Comparison of ENCODE assay signal across 8 mouse cellular contexts in the genomic region with DNA sequence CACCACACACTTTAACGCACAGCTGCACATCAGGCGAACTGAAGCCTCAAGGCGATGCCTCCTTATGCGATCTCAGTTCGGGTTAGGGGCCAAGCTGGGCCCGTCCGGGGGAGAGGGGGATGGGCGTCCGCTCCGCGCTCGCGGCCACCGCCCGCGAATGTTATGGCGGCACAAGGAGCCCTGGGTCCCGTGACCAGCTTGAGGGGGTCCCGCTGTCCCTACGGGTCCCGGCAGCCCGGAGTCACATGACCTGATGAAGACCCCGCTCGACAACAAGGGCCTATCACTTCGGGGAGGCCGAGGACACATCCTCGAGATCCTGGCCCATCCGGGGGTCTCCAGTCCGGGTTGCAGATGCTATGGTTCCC. TPM values are rescaled to one million over a fixed set of nuclear protein-coding genes. Genes with fewer than 3 reads are reported as not detected.
DNase-seq lines count a peak whose midpoint lies in the region; ATAC-seq and TF ChIP-seq lines count a peak whose summit lies in the region.

No protein-coding gene starts in this region.

- H3K79me2 ChIP-seq in macrophage (ENCODE audit: inconsistent target), result peaks cover 44% of the 10 kb centered on the region

- peaks cover 38% of the 10 kb centered on the region for H3K36me3 ChIP-seq in embryonic facial prominence, embryonic 14.5 days (ENCODE audit: control insufficient read depth, insufficient read depth, low read length)
- H3K36me3 ChIP-seq in intestine, embryonic 15.5 days, result peaks cover 16% of the 10 kb centered on the region
- peaks cover 38% of the 10 kb centered on the region for H3K36me3 ChIP-seq in macrophage (ENCODE audit: inconsistent target)

- no peaks in the 10 kb centered on the region for H3K9me3 ChIP-seq in embryonic facial prominence, embryonic 14.5 days (ENCODE audit: control insufficient read depth, low read length)
- no peaks in the 10 kb centered on the region for H3K9me3 ChIP-seq in intestine, embryonic 15.5 days

- 0% methylated on average over 26 of the region's 29 CpGs for WGBS in embryonic facial prominence, embryonic 14.5 days
- WGBS in intestine, embryonic 15.5 days, result under 1% methylated on average over 29 of the region's 29 CpGs
- WGBS in macrophage (ENCODE audit: missing documents), result 0% methylated on average over 15 of the region's 29 CpGs

- no peak for DNase-seq in layer of hippocampus, adult 2 months (ENCODE audit: low spot score in 2 of 2)
- DNase-seq in layer of hippocampus, postnatal 14 days (ENCODE audit: low spot score in 2 of 2), result no peak
- DNase-seq in NIH3T3 (ENCODE audit: low read depth), result peak; percentile 44
- DNase-seq in embryonic facial prominence, embryonic 14.5 days (ENCODE audit: low spot score), result no peak
- no peak for DNase-seq in layer of hippocampus, adult 9-11 months
- DNase-seq in B cell, adult 2 months, result no peak

- peak overlapping the region; percentile 99 for H3K4me3 ChIP-seq in layer of hippocampus, adult 2 months
- H3K4me3 ChIP-seq in embryonic facial prominence, embryonic 14.5 days (ENCODE audit: low read depth, low read length), result peak overlapping the region; percentile 83
- H3K4me3 ChIP-seq in intestine, embryonic 15.5 days (replicated peaks), result peak overlapping the region; percentile 65
- H3K4me3 ChIP-seq in macrophage (ENCODE audit: inconsistent target), result peak overlapping the region; percentile 88

- TF ChIP-seq CTCF in layer of hippocampus, adult 2 months (conservative IDR thresholded peaks at IDR 0.05), result no peak

- H3K9ac ChIP-seq in embryonic facial prominence, embryonic 14.5 days (ENCODE audit: low read depth, low read length), result peak overlapping the region; percentile 83
- peak overlapping the region; percentile 60 for H3K9ac ChIP-seq in intestine, embryonic 15.5 days

- H3K27me3 ChIP-seq in embryonic facial prominence, embryonic 14.5 days (replicated peaks; ENCODE audit: control insufficient read depth, insufficient read depth, low read length), result no peaks in the 10 kb centered on the region
- H3K27me3 ChIP-seq in intestine, embryonic 15.5 days (replicated peaks), result no peaks in the 10 kb centered on the region

- H3K27ac ChIP-seq in layer of hippocampus, adult 2 months, result peak overlapping the region; percentile 80
- H3K27ac ChIP-seq in embryonic facial prominence, embryonic 14.5 days (replicated peaks; ENCODE audit: low read depth, low read length), result peak overlapping the region; percentile 67; the same call in 1 of the 2 replicates
- 0 out of 2 replicates have a peak overlapping the region, but pooled peaks have one; percentile 22 for H3K27ac ChIP-seq in intestine, embryonic 15.5 days
- H3K27ac ChIP-seq in macrophage, result peak overlapping the region; percentile 79

- peak; percentile 70 for ATAC-seq in embryonic facial prominence, embryonic 14.5 days (ENCODE audit: low read depth)
- ATAC-seq in intestine, embryonic 15.5 days, result peak; percentile 67

- peak overlapping the region; percentile 94 for H3K4me2 ChIP-seq in embryonic facial prominence, embryonic 14.5 days (ENCODE audit: low read depth, low read length)
- H3K4me2 ChIP-seq in intestine, embryonic 15.5 days (replicated peaks), result peak overlapping the region; percentile 80

- H3K4me1 ChIP-seq in embryonic facial prominence, embryonic 14.5 days (ENCODE audit: control insufficient read depth, insufficient read depth, low read length), result peaks cover 13% of the 10 kb centered on the region; the same call in 1 of the 2 replicates
- 0 out of 2 replicates have a peak, but pooled peaks cover 6% of the 10 kb centered on the region for H3K4me1 ChIP-seq in intestine, embryonic 15.5 days (replicated peaks)

RNA-seq across cellular contexts. Expression of a gene that starts 0.9 kb away (rescaled TPM):
- total RNA-seq in layer of hippocampus, adult 2 months (2021), result 100 to 1,000 TPM; 111 to 113 TPM
- 100 to 1,000 TPM; 161 to 178 TPM for total RNA-seq in layer of hippocampus, postnatal 14 days (2021)
- polyA plus RNA-seq in embryonic facial prominence, embryonic 14.5 days (2014; fragmentation: Nextera tagmentation; extraction: Ambion mirVana), result 213 and 225 TPM in 2 replicates
- 195 and 213 TPM in 2 replicates for polyA plus RNA-seq in intestine, embryonic 15.5 days (2015; fragmentation: Nextera tagmentation; extraction: Ambion mirVana)
- 100 to 1,000 TPM in 15 of 26 experiments, 10 to 100 TPM in 11; 28.8 to 498 (median 136) TPM for total RNA-seq in macrophage (2018; cell fraction: chromatin; rRNA removed)
- 1,000 to 10,000 TPM in 1 of 26 experiments, 100 to 1,000 TPM in 25; 292 to 1,007 (median 547) TPM for total RNA-seq in macrophage (2018; cell fraction: cytosol; rRNA removed)
- total RNA-seq in macrophage (2018; cell fraction: nucleus; rRNA removed), result 1,000 to 10,000 TPM in 1 of 26 experiments, 100 to 1,000 TPM in 25; 266 to 1,797 (median 504) TPM
- 822 to 3,190 TPM (median 998 TPM) in 3 replicates for polyA plus RNA-seq in macrophage (2018)

RNA-seq across cellular contexts. Expression of a gene that starts 57.3 kb away (rescaled TPM):
- 10 to 100 TPM; 15.2 to 16.4 TPM for total RNA-seq in layer of hippocampus, adult 2 months (2021)
- 10 to 100 TPM; 14.0 to 14.2 TPM for total RNA-seq in layer of hippocampus, postnatal 14 days (2021)
- polyA plus RNA-seq in embryonic facial prominence, embryonic 14.5 days (2014; fragmentation: Nextera tagmentation; extraction: Ambion mirVana), result 30.1 and 31.8 TPM in 2 replicates
- polyA plus RNA-seq in intestine, embryonic 15.5 days (2015; fragmentation: Nextera tagmentation; extraction: Ambion mirVana), result 41.3 and 42.4 TPM in 2 replicates
- 10 to 100 TPM in 19 of 26 experiments, 1 to 10 TPM in 7; 5.2 to 47.8 (median 21.1) TPM for total RNA-seq in macrophage (2018; cell fraction: chromatin; rRNA removed)
- 10 to 100 TPM; 11.9 to 46.4 (median 21.9) TPM for total RNA-seq in macrophage (2018; cell fraction: cytosol; rRNA removed)
- 10 to 100 TPM in 20 of 26 experiments, 1 to 10 TPM in 6; 5.6 to 41.1 (median 13.5) TPM for total RNA-seq in macrophage (2018; cell fraction: nucleus; rRNA removed)
- 14.5 to 40.9 TPM (median 29.7 TPM) in 3 replicates for polyA plus RNA-seq in macrophage (2018)

Comparison
In these comparisons a context has a peak if more than half of its experiments do, and no peak if none do; other contexts are left out.
1. H3K27ac ChIP-seq: peak in every context shown above with its lines; median percentile 80 in layer of hippocampus, adult 2 months; 79 in macrophage; 67 in embryonic facial prominence, embryonic 14.5 days; 22 in intestine, embryonic 15.5 days.